Mouse (Mus musculus) layer of hippocampus, adult 8-10 months (tissue): ENCODE measurements around the gene Ebi3. TPM values are rescaled to one million over a fixed set of nuclear protein-coding genes. Genes with fewer than 3 reads are reported as not detected.

Experiments used
- DNase-seq, 2 experiments: peaks; one replicate each; pipeline ENCODE4 v3.0.0; 2022; ENCODE audit warnings: low spot score in 2 of 2
- total RNA-seq, 4 experiments: library from RNA; stranded (reverse); gene quantifications; 2 replicates each; pipeline ENCODE4 v1.2.4; 2022

Gene Ebi3
- total RNA-seq, 4 experiments from 2014 or later, result 1.2 to 3.2 (median 1.8) TPM

- no peak for DNase-seq
Measured at GRCm38 (mm10) chr17:55996007-55996406, 43.6 kb downstream of the Ebi3 start.

GRCm38 (mm10) chr17:55999794-56000499 is 47.5 kb downstream of the Ebi3 start:
- DNase-seq, result no peak

- DNase-seq, result no peak
Measured at GRCm38 (mm10) chr17:56003000-56003399, 50.6 kb downstream of the Ebi3 start.

GRCm38 (mm10) chr17:56005415-56006061 is 53.1 kb downstream of the Ebi3 start, which contains the start of the genes Stap2 and Mpnd:
Stap2 (minus strand) TSS chr17:56005584.
Mpnd (plus strand) TSS chr17:56005711.
- no peak for DNase-seq

Other genes starting within 250 kb of the Ebi3 start
- 1 to 10 TPM; 7.4 to 9.4 (median 8.6) TPM for gene Pot1b, start 240.0 kb upstream of the Ebi3 start, total RNA-seq
- gene Adgre4, start 202.7 kb upstream of the Ebi3 start, total RNA-seq, result under 1 TPM in 1 of 4 experiments, not detected in 3; 0.08 TPM
- gene Zfp119a, start 73.7 kb upstream of the Ebi3 start, total RNA-seq, result 1 to 10 TPM; 5.0 to 6.7 (median 5.3) TPM
- gene Zfp959, start 60.5 kb upstream of the Ebi3 start, total RNA-seq, result 1 to 10 TPM; 5.6 to 8.4 (median 7.2) TPM
- gene Zfp119b, start 3.1 kb upstream of the Ebi3 start, total RNA-seq, result 1 to 10 TPM; 3.3 to 5.6 (median 3.8) TPM
- gene Yju2, start 6.5 kb downstream of the Ebi3 start, total RNA-seq, result 10 to 100 TPM; 16.9 to 19.1 (median 18.9) TPM
- gene Shd, start 17.8 kb downstream of the Ebi3 start, total RNA-seq, result 10 to 100 TPM; 24.3 to 29.0 (median 26.8) TPM
- 10 to 100 TPM; 68.1 to 83.4 (median 76.2) TPM for gene Fsd1, start 33.9 kb downstream of the Ebi3 start, total RNA-seq
- 1 to 10 TPM; 1.8 to 2.8 (median 2.2) TPM for gene Stap2, start 52.9 kb downstream of the Ebi3 start, total RNA-seq
- 100 to 1,000 TPM; 102 to 115 (median 106) TPM for gene Mpnd, start 53.1 kb downstream of the Ebi3 start, total RNA-seq
- gene Sh3gl1, start 84.0 kb downstream of the Ebi3 start, total RNA-seq, result 10 to 100 TPM; 44.1 to 55.6 (median 52.1) TPM
- gene Chaf1a, start 87.8 kb downstream of the Ebi3 start, total RNA-seq, result 1 to 10 TPM; 2.5 to 3.5 (median 2.7) TPM
- gene Ubxn6, start 122.4 kb downstream of the Ebi3 start, total RNA-seq, result 10 to 100 TPM; 76.5 to 96.6 (median 88.0) TPM
- 100 to 1,000 TPM; 112 to 127 (median 115) TPM for gene Hdgfl2, start 127.0 kb downstream of the Ebi3 start, total RNA-seq
- 10 to 100 TPM in 2 of 4 experiments, 1 to 10 TPM in 2; 7.7 to 20.5 (median 12.2) TPM for gene Plin4, start 157.2 kb downstream of the Ebi3 start, total RNA-seq
- under 1 TPM; 0.53 to 0.80 (median 0.66) TPM for gene Plin5, start 165.0 kb downstream of the Ebi3 start, total RNA-seq
- gene Lrg1, start 169.4 kb downstream of the Ebi3 start, total RNA-seq, result 1 to 10 TPM in 1 of 4 experiments, under 1 TPM in 3; 0.55 to 1.1 (median 0.74) TPM
- 100 to 1,000 TPM; 116 to 118 (median 117) TPM for gene Sema6b, start 187.7 kb downstream of the Ebi3 start, total RNA-seq
- gene Tnfaip8l1, start 209.8 kb downstream of the Ebi3 start, total RNA-seq, result 1 to 10 TPM; 5.3 to 6.4 (median 5.9) TPM
- gene Mydgf, start 231.3 kb downstream of the Ebi3 start, total RNA-seq, result 10 to 100 TPM; 34.7 to 42.6 (median 40.1) TPM